Mouse (Mus musculus): Measurements from ENCODE around the gene E430018J23Rik.
"Not testable (repeated sequence)": the region's sequence is repeated elsewhere in the genome, so short reads cannot be mapped to it uniquely, and the experiment has no call there.

The E430018J23Rik gene

GRCm38 (mm10) chr7:127342332-127342731, 51.1 kb downstream of the E430018J23Rik start:
- DNase-seq (ENCODE audit: low read depth, low spot score), result no peak

GRCm38 (mm10) chr7:127341861-127342260, 51.6 kb downstream of the E430018J23Rik start:
- not testable (repeated sequence) for DNase-seq (ENCODE audit: low read depth, low spot score)

- no peak for DNase-seq (ENCODE audit: low read depth, low spot score)
These were observed 52.1 kb downstream of the E430018J23Rik start for GRCm38 (mm10) chr7:127341356-127341755.

All from retina, postnatal 7 days (tissue).